Mouse (Mus musculus) neural tube, embryonic 15.5 days (tissue): ENCODE results near the gene Zfp719. TPM values are rescaled to one million over a fixed set of nuclear protein-coding genes. Genes with fewer than 3 reads are reported as not detected.

ENCODE experiments used
- polyA plus RNA-seq: library from polyadenylated mRNA; unstranded; fragments of >200 nt; fragmentation: Nextera tagmentation; extraction: Ambion mirVana; gene quantifications from 2 replicates; pipeline ENCODE4 v1.2.1, GENCODE M21; 2015

The Zfp719 gene
- polyA plus RNA-seq, 1 experiment from 2014 or later: 13.3 TPM

Other genes with a start within 250 kb of the Zfp719 start
- 0.12 and 0.49 TPM in 2 replicates for gene Siglecf, start 228.3 kb upstream of the Zfp719 start, polyA plus RNA-seq
- gene Siglecg, start 171.4 kb upstream of the Zfp719 start, polyA plus RNA-seq: 0.08 and 0.41 TPM in 2 replicates
- not detected in 2 replicates for gene Lim2, start 151.9 kb upstream of the Zfp719 start, polyA plus RNA-seq
- 34.6 TPM in 1 of 2 replicates, not detected in the other for gene Nkg7, start 142.5 kb upstream of the Zfp719 start, polyA plus RNA-seq
- not detected in 2 replicates for gene Cldnd2, start 138.8 kb upstream of the Zfp719 start, polyA plus RNA-seq
- 129 and 182 TPM in 2 replicates for gene Etfb, start 135.5 kb upstream of the Zfp719 start, polyA plus RNA-seq
- gene Gm45233, start 135.5 kb upstream of the Zfp719 start, polyA plus RNA-seq: 0.22 and 0.57 TPM in 2 replicates
- 16.4 and 21.2 TPM in 2 replicates for gene Vsig10l, start 116.5 kb upstream of the Zfp719 start, polyA plus RNA-seq
- gene Iglon5, start 89.5 kb upstream of the Zfp719 start, polyA plus RNA-seq: 12.2 and 14.0 TPM in 2 replicates
- gene 4931406B18Rik, start 73.7 kb upstream of the Zfp719 start, polyA plus RNA-seq: 0.08 TPM in 1 of 2 replicates, not detected in the other
- gene Cd33, start 35.2 kb upstream of the Zfp719 start, polyA plus RNA-seq: 1.3 and 1.8 TPM in 2 replicates
- gene Zfp658, start 17.4 kb upstream of the Zfp719 start, polyA plus RNA-seq: 6.7 and 7.5 TPM in 2 replicates
- gene Zfp819, start 27.6 kb downstream of the Zfp719 start, polyA plus RNA-seq: 0.32 and 0.42 TPM in 2 replicates
- gene Ceacam18, start 55.1 kb downstream of the Zfp719 start, polyA plus RNA-seq: 0.36 TPM in 1 of 2 replicates, not detected in the other
- gene Siglece, start 80.6 kb downstream of the Zfp719 start, polyA plus RNA-seq: 0.23 and 0.56 TPM in 2 replicates
- gene Ctu1, start 92.4 kb downstream of the Zfp719 start, polyA plus RNA-seq: 19.9 and 22.3 TPM in 2 replicates
- not detected in 2 replicates for gene Klk14, start 110.8 kb downstream of the Zfp719 start, polyA plus RNA-seq
- gene Klk13, start 133.0 kb downstream of the Zfp719 start, polyA plus RNA-seq: 0.17 and 0.38 TPM in 2 replicates
- not detected in 2 replicates for gene Klk12, start 189.3 kb downstream of the Zfp719 start, polyA plus RNA-seq
- gene Klk11, start 195.0 kb downstream of the Zfp719 start, polyA plus RNA-seq: 0.33 TPM in 1 of 2 replicates, not detected in the other
- 0.10 and 0.51 TPM in 2 replicates for gene Klk10, start 201.4 kb downstream of the Zfp719 start, polyA plus RNA-seq
- gene Klk9, start 212.3 kb downstream of the Zfp719 start, polyA plus RNA-seq: 0.23 TPM in 1 of 2 replicates, not detected in the other
- 12.6 and 15.5 TPM in 2 replicates for gene Klk8, start 218.0 kb downstream of the Zfp719 start, polyA plus RNA-seq
- 0.24 TPM in 1 of 2 replicates, not detected in the other for gene Klk7, start 231.7 kb downstream of the Zfp719 start, polyA plus RNA-seq
- not detected in 2 replicates for gene Klk6, start 244.9 kb downstream of the Zfp719 start, polyA plus RNA-seq